Mouse (Mus musculus) 3T3-L1 (cell line): Measurements from ENCODE around the gene Pcsk7.

Experiments
- DNase-seq: peaks from one replicate; pipeline ENCODE4 v3.0.0-alpha.2; 2015; ENCODE audit warnings: low read depth, low spot score

The Pcsk7 gene

GRCm38 (mm10) chr9:45906355-45907077 is at the start of gene Pcsk7, which contains the start of gene Rnf214:
Pcsk7 (plus strand) TSS chr9:45906497.
Rnf214 (minus strand) TSS chr9:45906911.
- peak; percentile 83 for DNase-seq

GRCm38 (mm10) chr9:45859364-45859763 is 46.9 kb upstream of the Pcsk7 start:
- no peak for DNase-seq

GRCm38 (mm10) chr9:45861813-45862212 is 44.5 kb upstream of the Pcsk7 start:
- no peak for DNase-seq

GRCm38 (mm10) chr9:45869181-45869580 is 37.1 kb upstream of the Pcsk7 start:
- no peak for DNase-seq

DNA sequence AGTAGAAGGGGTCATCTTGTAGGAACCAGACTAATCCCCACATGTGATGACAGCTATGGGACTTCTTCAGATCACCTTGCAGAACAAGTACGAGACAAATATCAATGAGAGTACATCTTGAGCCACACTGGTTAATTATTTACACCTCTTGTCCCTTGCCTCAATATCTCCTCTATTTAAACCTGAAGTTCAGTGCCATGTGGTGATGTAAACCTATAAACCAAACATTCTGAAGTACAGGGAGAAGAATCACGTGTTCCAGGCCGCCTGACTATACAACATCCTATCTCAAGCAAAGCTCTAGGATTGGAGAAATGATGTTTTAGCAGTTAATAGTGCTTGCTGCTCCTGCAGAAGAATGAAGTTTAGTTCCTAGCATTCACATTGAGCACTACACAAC is 36.0 kb upstream of the Pcsk7 start:
- no peak for DNase-seq

- DNase-seq = peak; percentile 85
Measured at GRCm38 (mm10) chr9:45877928-45878327, 28.4 kb upstream of the Pcsk7 start.

DNA sequence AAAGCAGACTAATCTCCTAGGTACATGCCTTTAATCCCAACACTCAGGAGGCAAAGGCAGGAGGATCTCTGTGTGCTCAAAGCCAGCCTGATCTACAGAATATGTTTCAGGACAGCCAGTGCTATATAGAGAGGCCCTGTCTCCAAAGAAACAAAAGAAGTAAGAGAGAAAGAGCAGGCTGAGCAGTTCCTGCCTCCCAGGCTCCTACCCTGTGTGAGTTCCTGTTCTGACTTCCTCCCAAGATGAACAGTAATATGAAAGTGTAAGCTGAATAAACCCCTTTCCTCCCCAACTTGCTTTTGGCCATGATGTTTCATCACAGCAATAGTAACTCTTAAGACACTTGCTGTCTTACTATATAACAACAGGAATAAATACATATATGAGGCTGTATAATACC is 12.6 kb upstream of the Pcsk7 start:
- DNase-seq = no peak

GRCm38 (mm10) chr9:45905196-45905595 is 1.1 kb upstream of the Pcsk7 start:
- no peak for DNase-seq

DNA sequence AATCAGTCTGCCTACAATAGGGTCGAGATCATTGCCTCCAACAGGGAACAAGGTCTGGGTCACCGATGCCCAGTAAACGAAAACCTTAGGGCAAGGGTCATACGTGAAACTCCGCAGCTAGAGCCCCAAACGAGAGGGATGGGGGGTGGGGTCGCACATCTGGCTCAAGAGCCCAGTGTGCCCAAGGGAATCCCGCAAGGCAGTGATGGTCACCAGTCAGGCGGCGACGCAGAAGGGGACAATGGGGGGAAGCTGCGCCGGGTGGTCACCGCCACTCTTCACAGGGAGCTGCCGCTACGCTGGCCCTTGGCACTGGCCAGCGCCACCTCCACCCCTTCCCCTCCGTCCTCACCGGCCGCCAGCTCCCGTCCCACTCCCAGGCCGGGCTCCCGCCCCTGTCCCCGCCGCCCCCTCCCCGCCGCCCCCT is 473 bp upstream of the Pcsk7 start:
- DNase-seq = no peak

GRCm38 (mm10) chr9:45907078-45907428 is 756 bp downstream of the Pcsk7 start:
- DNase-seq = peak; percentile 34

- DNase-seq = no peak
Measured at GRCm38 (mm10) chr9:45910995-45911394, 4.7 kb downstream of the Pcsk7 start.

- DNase-seq = peak; percentile 64
Measured at GRCm38 (mm10) chr9:45911673-45912072, 5.4 kb downstream of the Pcsk7 start.

GRCm38 (mm10) chr9:45915659-45916058 is 9.4 kb downstream of the Pcsk7 start:
- peak; percentile 19 for DNase-seq

DNA sequence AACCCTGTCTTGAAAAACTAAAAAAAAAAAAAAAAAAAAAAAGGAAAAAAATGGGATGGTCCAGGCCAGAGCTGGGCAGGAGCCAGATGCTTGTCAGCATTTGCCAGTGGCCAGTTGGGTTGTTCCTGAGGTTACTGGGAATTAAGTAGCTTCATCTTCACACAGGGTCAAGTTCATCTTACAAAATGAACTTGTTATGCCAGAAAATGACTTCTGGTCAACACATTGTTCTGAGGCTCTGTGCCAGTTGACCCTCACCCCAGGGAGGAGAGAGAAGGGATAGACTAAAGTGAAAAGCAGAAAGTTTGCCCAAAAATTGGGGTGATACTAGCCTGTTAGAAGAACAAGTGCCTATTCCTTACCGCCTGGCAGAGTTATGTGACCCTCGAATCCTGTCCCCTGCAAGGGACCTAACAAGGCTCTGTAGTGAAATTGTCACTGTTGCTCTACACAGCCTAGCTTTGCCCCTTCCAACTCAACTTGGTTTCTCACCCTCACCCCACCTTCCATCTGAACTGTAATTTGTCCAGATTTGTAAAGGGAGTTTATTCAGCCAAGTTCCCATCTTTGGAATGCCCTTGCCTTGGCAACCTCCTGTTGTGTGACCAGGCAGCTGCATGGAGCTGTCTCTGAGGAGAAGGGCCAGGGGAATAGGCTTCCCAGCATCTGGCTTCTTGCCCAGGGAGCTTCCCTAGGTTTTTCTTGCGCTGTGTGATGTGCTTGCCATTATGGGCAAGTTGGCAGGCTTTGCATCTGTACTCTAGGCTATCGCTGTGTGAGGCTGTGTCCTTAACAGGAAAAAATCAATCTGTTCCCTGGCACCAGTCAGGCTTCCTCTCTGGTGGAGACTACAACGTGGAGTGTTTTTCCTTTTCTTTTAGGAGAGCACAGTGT is 11.0 kb downstream of the Pcsk7 start:
- DNase-seq = peak; percentile 32

GRCm38 (mm10) chr9:45919895-45920294 is 13.6 kb downstream of the Pcsk7 start:
- DNase-seq = no peak

DNA sequence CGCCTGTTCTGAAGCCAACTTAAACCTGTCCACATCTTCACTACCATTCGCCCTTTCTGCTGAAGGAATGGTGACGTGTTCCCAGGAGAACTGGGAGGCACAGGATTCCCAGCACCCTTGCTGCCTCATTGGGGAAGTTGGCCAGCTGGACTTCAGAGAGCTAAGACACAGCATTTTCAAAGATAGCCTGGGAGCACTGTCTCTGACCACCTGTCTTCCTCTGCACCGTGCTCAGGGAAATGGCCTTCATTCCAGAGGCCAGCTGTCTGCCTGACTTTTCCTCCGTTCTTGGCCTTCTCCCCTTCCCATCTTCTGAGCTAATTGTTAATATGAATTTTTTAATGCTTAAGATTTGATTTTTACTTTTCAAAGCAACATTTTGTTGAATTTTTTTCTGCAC is 23.0 kb downstream of the Pcsk7 start:
- DNase-seq = no peak

DNA sequence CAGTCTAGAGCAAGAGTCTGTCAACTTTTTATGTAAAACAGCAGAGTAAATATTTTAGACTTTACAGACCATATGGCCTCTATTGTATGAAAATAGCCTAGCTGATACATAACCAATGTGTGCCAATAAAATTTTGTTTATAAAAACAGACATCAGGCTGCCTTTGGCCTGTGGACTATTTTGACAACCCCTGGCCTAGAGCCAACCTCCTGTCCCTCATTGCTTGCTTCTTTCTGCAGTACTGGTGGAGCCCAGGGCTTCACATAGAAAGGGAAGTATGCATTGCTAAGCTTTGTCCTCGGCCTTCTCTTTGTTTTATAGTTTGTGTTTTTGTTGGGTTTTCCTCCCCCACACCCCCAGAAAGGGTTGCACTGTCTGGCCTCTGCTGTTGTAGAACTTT is 25.7 kb downstream of the Pcsk7 start:
- DNase-seq = no peak

DNA sequence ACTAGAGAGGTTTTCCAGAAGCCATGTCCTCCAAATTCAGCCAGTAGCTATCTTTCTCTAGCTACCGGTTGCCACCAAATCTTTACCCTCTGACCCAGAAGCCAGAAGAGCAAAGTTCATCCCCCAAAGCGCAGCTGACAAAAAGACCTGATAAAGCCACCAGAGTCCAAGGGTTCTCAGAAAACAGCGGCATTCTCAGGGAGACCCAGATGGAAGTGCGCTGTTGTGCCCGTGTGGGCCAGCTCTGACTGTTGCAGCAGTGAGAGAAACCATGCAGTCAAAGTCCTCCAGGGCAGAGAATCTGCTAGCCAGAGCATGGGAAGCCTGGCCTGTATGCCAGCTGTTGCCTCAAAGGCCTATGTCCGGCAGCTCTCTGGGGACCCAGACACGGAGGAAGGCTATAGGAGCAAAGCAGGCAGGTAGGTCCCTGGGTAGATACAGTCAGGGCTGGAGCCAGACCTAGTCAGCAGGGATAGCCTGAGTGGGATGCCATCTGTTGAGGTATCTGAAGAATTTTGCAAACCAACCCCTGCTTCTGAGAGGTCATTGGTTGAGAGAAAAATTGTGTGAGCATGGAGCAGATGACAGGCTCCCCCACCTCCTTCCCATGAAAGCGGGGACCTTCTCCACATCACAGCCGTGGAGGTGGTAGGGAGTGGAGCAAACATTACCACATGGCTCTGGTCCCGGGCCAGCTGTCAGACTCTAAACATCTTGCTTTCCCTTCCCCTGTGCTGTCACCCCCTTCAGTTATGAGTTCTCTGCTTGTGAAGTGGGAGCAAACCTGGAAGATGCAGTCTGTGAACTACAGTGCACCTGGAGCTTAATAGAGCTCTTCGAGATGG is 26.5 kb downstream of the Pcsk7 start:
- no peak for DNase-seq

DNA sequence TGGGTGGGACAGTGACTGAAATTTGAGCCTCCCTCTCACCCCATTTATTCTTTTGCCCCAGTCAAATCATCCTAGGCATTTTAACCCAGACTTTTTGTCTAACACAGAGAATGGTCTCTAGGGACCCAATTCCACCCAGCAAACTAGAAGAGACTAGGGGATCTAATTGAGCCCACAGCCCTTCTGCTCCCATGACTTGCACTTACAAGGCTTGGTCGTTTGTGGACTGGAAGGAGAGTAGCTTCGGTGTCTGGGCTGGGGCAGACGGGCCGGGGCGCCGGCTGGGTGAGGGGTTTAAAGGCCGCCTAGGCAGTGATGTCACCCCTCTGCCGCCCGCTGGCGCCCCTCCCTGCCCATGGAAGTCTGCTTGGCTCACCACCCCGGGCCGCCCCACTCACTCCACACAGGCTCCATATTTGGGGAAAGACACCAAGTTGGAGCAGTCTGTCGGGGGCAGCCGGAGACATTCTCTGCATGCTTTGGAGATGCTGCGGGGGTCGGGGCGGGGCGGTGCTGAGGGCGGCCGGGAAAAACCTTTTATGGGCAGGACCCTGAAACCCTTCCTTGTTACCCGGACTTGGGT is 29.4 kb downstream of the Pcsk7 start, which contains the start of gene Tagln:
Gene Tagln (minus strand): TSS at position 431 of the 583 bp plus-strand sequence.
- no peak for DNase-seq

GRCm38 (mm10) chr9:45936883-45937282 is 30.6 kb downstream of the Pcsk7 start:
- DNase-seq = peak; percentile 83

DNA sequence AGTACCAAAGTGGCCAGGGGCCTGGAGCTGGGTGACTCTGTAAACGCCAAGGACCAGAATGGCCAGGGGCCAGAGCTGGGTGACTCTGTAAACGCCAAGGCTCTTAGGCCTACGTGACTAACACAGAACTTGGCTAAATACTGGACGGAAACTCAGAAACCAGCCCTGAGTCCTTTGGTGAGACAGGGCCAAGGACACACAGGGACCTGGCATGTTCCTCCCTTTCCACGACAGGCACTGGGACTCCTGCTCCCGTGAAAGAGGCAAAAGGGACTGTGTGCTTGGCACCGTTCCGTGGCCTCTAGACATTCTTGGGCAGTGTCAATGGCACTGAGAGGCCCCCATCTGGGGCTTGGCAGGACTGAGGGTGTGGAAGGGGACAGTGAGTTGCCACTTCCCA is 31.8 kb downstream of the Pcsk7 start:
- no peak for DNase-seq
